Mouse (Mus musculus) midbrain, postnatal 0 days (tissue): ENCODE measurements around the gene Aamp. TPM values are rescaled to one million over a fixed set of nuclear protein-coding genes. Genes with fewer than 3 reads are reported as not detected.
"Not testable (repeated sequence)": the region's sequence is repeated elsewhere in the genome, so short reads cannot be mapped to it uniquely, and the experiment has no call there.

ENCODE experiments used
- ATAC-seq: fragments of 200-750 bp; cut with Nextera tagmentation; 2 replicates; pipeline ENCODE4 v1.8.0; 2017; ENCODE audit warnings: moderate number of reproducible peaks, mild to moderate bottlenecking, moderate TSS enrichment, moderate library complexity; ENCODE audit not compliant: low FRiP score
- DNase-seq: peaks from one replicate; pipeline ENCODE4 v3.0.0-alpha.2; 2015; ENCODE audit warnings: low spot score
- H3K27ac ChIP-seq: fragments of 300-500 bp; sonication (generic); 2 replicates; pipeline ENCODE4 v1.5.1; 2014; ENCODE audit warnings: low read depth, mild to moderate bottlenecking, low read length, mixed read lengths
- H3K27me3 ChIP-seq: fragments of 300-500 bp; sonication (generic); 2 replicates; pipeline ENCODE4 v1.6.1; 2014; ENCODE audit warnings: low read length, control low read depth, mixed read lengths; ENCODE audit not compliant: insufficient read depth
- H3K36me3 ChIP-seq: fragments of 300-500 bp; sonication (generic); 2 replicates; pipeline ENCODE4 v1.6.1; 2014; ENCODE audit warnings: low read length, control low read depth, mixed read lengths; ENCODE audit not compliant: insufficient read depth
- H3K4me1 ChIP-seq: fragments of 300-500 bp; sonication (generic); 2 replicates; pipeline ENCODE4 v1.6.1; 2014; ENCODE audit warnings: mild to moderate bottlenecking, control low read depth, antibody characterized with exemption, low read length, mixed read lengths; ENCODE audit not compliant: insufficient read depth
- H3K4me2 ChIP-seq: fragments of 300-500 bp; sonication (generic); 2 replicates; pipeline ENCODE4 v1.6.1; 2014; ENCODE audit warnings: low read depth, mild to moderate bottlenecking, low read length, mixed read lengths; ENCODE audit not compliant: poor library complexity, severe bottlenecking
- H3K4me3 ChIP-seq: fragments of 300-500 bp; sonication (generic); 2 replicates; pipeline ENCODE4 v1.5.1; 2014; ENCODE audit warnings: low read depth, mild to moderate bottlenecking, low read length, moderate library complexity
- H3K9ac ChIP-seq: fragments of 300-500 bp; sonication (generic); replicated peaks from 2 replicates; pipeline ENCODE4 v1.6.1; 2014; ENCODE audit warnings: mild to moderate bottlenecking, low read length, moderate library complexity, mixed read lengths; ENCODE audit not compliant: poor library complexity, severe bottlenecking
- H3K9me3 ChIP-seq: fragments of 300-500 bp; sonication (generic); 2 replicates; pipeline ENCODE4 v1.6.1; 2016; ENCODE audit warnings: low read length, control low read depth
- CTCF ChIP-seq: IDR thresholded peaks from 2 replicates; pipeline ENCODE4 v1.5.1; 2016; ENCODE audit warnings: antibody characterized with exemption, mild to moderate bottlenecking
- WGBS: fragments of 180-500 bp; shearing (Covaris S2); extraction: QIAGEN DNeasy Blood & Tissue Kit; methylation state at CpG from one replicate; pipeline ENCODE4 v1.1.7; 2014; 5-methylcytosine and 5-hydroxymethylcytosine counted together
- polyA plus RNA-seq: library from polyadenylated mRNA; unstranded; fragments of >200 nt; fragmentation: Nextera tagmentation; extraction: Ambion mirVana; gene quantifications from 2 replicates; pipeline ENCODE4 v1.2.1, GENCODE M21; 2015
- total RNA-seq: library from RNA; depleted of rRNA; stranded (reverse); fragments of >200 nt; gene quantifications from 2 replicates; pipeline ENCODE4 v1.2.3, GENCODE M21; 2014

Aamp gene
- total and polyA plus RNA-seq, 2 experiments from 2014 or later = 139 to 203 TPM

DNA sequence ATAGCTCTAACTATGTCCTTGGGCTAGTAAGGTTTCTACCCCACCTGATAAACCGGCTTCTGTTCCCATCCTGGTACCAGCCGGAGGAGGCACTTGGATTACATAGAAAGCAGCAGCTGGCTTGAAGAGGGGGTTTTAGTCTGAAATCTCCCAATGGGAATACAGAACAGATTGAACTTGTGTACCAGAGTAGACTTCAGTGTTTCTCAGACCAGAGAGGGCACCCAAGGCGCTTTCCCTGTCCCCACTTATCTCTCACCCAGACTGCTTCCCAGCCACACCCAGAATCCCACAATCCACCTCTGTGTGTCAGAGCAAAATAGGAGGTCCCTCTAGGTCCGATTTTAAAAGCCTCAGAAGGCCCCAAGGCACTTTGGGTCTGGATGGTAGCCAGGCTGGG, 3.8 kb upstream of the Aamp start:
- Histone ChIP-seq H3K4me3 (no peak overlapping the region), H3K4me1 (peaks cover 4% of the 10 kb centered on the region; the same call in 1 of the 2 replicates), H3K27me3 (no peaks in the 10 kb centered on the region), H3K27ac (no peak overlapping the region), H3K4me2 (no peak overlapping the region), H3K9ac (peak overlapping the region; percentile 19; the same call in 1 of the 2 replicates), H3K36me3 (peaks cover 24% of the 10 kb centered on the region), H3K9me3 (no peaks in the 10 kb centered on the region)
- no peak for TF ChIP-seq CTCF
- no peak for DNase-seq
- ATAC-seq = no peak
- WGBS = 82% methylated on average over 4 of the region's 4 CpGs

DNA sequence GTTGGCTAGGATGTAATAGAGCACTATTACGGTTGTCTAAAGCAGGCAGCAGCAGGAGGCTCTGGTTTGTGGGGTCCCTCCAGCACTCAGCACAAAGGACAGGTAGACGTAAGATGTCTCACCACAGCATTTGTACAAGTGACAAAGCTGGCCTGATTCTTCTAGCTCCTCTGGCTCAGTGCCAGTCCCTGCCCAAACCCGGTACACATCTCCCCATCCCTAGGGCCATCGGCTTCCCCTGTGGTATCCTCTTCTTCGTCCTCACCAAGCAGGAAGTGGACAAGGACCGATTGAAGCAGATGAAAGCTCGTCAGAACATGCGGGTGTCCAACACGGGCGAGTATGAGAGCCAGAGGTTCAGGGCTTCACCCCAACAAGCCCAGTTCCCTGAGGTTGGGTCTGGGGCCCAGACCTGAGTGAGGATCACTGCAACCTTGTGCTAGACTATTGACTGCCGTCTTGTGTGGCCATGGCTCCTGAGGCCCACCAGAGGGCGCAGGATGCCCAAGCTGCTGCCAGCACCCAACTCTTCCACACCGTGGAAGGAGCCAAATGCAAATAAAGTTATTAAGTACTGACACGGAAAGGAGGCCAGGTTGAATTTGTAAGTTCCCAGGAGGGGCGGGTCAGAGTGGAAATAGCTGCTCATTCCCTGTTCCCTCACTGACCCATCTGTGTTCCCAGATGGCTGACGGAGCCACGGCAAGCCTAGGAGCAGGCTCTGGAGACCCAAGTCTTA, 2.5 kb upstream of the Aamp start:
- peak; percentile 28 for DNase-seq
- H3K9ac ChIP-seq, H3K27ac ChIP-seq, H3K27me3 ChIP-seq, H3K4me3 ChIP-seq, H3K9me3 ChIP-seq, H3K4me2 ChIP-seq, H3K4me1 ChIP-seq, ATAC-seq: not testable (repeated sequence)
- peaks cover 28% of the 10 kb centered on the region for H3K36me3 ChIP-seq
- 60% methylated on average over 15 of the region's 17 CpGs for WGBS
- peak; percentile 65 for TF ChIP-seq CTCF

DNA sequence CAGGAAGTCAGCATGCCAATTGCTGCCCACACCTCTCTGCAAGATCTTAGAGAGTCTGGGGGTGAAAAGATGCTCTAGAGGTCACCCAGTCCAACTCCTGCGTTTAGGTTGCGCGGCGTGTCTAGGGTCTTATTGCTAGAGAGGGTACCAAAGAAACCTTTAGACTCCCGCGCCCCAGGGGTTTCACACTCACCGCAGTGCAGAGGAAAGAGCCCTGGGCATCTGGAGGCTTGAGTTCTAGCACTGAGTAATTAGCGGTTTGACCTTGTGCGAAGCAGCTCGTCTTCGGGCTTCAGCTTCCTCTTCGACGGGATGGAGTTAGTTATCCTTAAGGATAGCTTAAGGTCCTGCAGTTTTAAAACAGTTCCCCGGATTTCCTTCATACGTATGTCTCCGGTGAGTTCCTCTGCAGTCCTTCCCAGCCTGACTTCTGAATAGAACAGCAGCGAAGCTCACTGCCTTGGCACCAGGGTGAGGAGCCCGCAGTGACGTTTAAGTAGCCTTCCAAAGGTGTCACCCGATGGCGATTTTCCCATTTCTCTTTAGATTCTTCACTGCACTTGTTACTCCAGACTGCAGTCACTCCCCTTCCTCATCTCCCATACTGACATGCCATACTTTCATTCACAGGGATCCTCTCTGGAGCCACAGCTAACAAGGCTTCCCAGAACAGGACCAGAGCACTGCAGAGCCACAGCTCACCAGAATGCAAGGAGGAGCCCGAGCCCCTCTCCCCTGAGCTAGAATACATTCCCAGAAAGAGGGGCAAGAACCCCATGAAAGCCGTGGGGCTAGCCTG, 873 bp upstream of the Aamp start:
- H3K27me3 ChIP-seq = no peaks in the 10 kb centered on the region
- H3K4me1 ChIP-seq = peaks cover 4% of the 10 kb centered on the region; the same call in 1 of the 2 replicates
- DNase-seq = peak; percentile 14
- ATAC-seq = no peak
- H3K36me3 ChIP-seq = peaks cover 34% of the 10 kb centered on the region
- peak overlapping the region; percentile 71 for H3K4me2 ChIP-seq
- H3K27ac ChIP-seq = peak overlapping the region; percentile 49
- H3K9me3 ChIP-seq = no peaks in the 10 kb centered on the region
- peak overlapping the region; percentile 61 for H3K9ac ChIP-seq
- TF ChIP-seq CTCF = no peak
- peak overlapping the region; percentile 79 for H3K4me3 ChIP-seq
- 3% methylated on average over 23 of the region's 23 CpGs for WGBS

DNA sequence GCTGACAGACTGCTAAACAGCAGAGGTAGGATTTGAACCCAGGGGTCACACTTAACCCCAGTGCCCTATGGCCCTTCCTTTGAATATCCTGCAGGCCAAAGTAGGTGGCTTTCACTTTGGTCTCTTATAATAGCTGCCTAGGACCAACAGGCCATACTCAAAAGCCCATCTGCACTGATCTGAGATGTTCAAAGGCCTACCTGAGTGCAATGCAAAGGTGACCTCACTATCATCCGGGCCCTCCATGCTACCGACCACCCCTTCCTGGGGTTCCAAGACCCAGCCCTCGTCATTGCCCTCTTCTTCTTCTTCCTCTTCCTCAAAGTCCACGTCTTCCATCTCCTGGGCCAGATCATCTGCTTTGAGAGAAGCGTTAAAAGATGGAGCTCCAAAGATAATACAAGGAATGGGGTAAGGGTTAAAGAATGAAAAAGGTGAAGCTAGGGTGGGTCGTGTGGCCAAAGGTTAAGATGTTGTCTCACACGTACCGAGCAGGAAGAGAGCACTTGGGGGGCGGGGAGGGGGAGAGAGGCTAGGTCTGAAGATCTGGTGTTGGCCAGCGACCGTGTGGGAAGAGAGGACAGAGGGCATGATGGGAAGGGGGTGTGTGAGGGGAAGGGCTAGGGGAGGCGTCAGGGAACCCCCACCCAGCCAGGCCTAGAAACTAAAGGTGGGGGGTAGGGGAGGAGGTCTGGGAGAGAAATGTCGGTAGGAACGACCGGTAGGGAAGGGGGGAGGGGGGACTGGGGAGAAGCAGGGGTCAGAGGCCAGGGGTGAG, 663 bp downstream of the Aamp start:
- whole genome bisulfite sequencing = 10% methylated on average over 14 of the region's 15 CpGs
- H3K27ac ChIP-seq = peak overlapping the region; percentile 71; the same call in 1 of the 2 replicates
- H3K36me3 ChIP-seq = peaks cover 38% of the 10 kb centered on the region
- peak overlapping the region; percentile 79 for H3K4me3 ChIP-seq
- peak overlapping the region; percentile 69 for H3K4me2 ChIP-seq
- DNase-seq (peak; percentile 70), ATAC-seq (peak; percentile 64)
- peak overlapping the region; percentile 77 for H3K9ac ChIP-seq
- no peaks in the 10 kb centered on the region for H3K9me3 ChIP-seq
- peaks cover 4% of the 10 kb centered on the region; the same call in 1 of the 2 replicates for H3K4me1 ChIP-seq
- no peak for TF ChIP-seq CTCF
- H3K27me3 ChIP-seq = no peaks in the 10 kb centered on the region

DNA sequence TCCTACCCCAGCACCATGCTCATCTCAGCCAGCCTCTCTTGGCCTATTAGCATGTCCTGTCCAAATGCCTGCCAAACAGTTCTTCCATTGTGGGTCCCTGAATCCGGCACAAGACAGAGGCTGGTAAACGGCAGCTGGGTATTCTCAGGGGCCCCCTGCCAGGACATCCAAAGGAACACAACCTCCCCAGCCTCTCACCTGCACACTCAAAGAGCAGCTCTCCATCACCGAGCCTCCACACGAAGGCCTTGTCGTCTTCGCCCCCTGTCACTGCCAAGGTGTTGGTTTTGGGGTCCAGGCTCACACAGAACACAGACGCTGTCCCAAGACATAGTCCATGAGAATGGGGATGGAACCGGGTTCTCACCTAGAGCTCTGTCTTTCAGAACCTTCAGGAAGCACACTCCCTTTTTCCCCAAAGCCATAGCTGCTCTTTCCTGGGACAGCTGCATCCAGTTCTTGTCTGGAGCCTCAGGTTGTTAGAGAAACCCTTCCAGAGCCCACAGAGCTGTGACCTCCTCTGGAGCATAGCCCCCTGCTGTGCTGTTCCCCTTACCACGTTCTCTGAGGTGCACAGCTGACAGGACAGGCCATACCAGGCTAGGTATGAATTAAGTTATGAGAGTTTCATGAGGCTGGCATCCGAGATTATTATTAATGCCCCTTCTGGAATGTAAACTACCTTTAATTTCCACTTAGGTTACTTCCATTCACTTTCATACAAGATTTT, 1.5 kb downstream of the Aamp start:
- WGBS = 86% methylated on average over 10 of the region's 10 CpGs
- no peak for DNase-seq
- TF ChIP-seq CTCF = no peak
- peaks cover 34% of the 10 kb centered on the region for H3K36me3 ChIP-seq
- H3K4me3 ChIP-seq = no peak overlapping the region
- no peak overlapping the region for H3K9ac ChIP-seq
- no peaks in the 10 kb centered on the region for H3K27me3 ChIP-seq
- peaks cover 4% of the 10 kb centered on the region; the same call in 1 of the 2 replicates for H3K4me1 ChIP-seq
- H3K27ac ChIP-seq = no peak overlapping the region
- no peaks in the 10 kb centered on the region for H3K9me3 ChIP-seq
- peak overlapping the region; percentile 69; the same call in 1 of the 2 replicates for H3K4me2 ChIP-seq
- ATAC-seq = no peak
